Mouse (Mus musculus) retina, postnatal 7 days (tissue): ENCODE measurements around the gene Vmn1r4.

Source experiments
- DNase-seq: peaks from one replicate; pipeline ENCODE4 v3.0.0-alpha.2; 2012; ENCODE audit warnings: low read depth, low spot score

Vmn1r4 gene

DNA sequence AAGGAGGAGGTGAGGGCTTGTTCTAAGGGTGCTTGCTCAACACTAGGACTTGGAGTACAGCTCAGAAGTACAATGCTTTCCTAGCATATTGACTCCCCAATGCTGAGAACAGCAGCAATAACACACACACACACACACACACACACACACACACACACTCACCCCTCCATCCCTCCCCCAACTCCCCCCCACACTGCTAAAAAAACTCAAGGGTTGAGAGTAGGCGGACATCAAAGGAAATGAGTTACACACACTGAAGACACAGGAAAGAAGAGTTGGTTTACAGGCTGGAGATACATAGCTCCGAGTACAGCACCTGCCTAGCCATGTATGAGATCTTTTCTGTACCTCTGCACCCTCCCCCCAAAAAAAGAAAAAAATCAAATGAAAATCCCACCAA lies 7.5 kb upstream of the Vmn1r4 start:
- no peak for DNase-seq

DNA sequence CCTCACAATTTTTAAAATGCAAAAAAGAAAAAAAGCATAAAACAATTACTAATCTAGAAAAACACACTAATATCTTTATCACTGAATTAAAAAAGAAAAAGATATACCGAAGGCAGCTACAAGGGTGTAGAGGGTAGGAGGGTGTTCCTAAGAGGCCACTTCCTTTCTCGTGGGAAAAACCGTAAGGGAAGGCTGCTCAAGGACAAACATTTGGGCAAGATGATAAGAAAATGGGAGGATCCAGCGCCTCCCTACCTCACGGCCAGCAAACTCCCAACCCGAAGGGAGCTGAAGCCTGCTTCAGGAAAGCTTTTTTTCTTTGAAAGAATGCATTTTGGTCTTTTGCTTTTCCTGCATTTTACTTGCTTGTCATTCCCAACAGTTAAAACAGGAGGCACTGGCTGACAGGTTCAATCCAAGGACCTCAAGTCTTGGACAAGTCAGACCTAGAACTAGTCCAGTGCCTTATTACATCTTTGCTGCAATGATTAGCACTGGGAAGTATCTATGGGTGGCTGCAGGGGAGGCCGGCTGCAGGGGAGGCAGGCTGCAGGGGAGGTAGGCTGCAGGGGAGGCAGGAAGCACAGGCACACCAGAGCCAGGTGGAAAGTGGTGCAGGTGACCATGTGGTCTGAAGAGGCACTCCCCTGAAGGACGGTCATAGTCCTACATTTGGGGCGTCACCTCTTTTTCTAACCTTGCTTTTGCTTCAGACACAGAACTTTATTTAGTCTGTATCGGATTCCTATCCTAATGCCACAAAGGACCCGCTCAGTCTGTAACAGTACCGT lies 6.0 kb upstream of the Vmn1r4 start:
- no peak for DNase-seq

- no peak for DNase-seq
These were observed 4.3 kb upstream of the Vmn1r4 start for GRCm38 (mm10) chr6:56919330-56920044.

- no peak for DNase-seq
These were observed 3.4 kb upstream of the Vmn1r4 start for GRCm38 (mm10) chr6:56920222-56921092.

DNA sequence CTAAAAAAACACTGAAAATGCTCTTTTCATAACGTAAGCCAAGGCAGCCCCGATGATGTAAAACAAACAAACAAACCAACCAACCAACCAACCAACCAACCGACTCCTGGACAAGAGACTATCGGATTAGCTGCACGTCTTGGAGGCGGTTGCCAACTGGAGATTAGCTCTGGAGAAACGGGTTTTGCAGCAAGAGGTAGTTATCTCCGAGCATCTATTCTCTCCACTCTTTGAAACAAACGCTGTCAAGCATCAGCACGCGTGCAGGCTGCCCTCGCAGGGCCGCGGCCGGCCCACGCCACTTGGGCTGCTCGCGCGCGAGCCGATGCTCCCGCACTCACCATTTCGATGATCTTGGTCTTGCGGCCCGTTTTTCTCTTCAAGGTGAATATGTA lies 487 bp upstream of the Vmn1r4 start:
- DNase-seq, result peak; percentile 63

- no peak for DNase-seq
These were observed 8.0 kb downstream of the Vmn1r4 start for GRCm38 (mm10) chr6:56931648-56932415.

GRCm38 (mm10) chr6:56932464-56932863 lies 8.6 kb downstream of the Vmn1r4 start:
- DNase-seq, result no peak

- DNase-seq, result no peak
These were observed 10.6 kb downstream of the Vmn1r4 start for GRCm38 (mm10) chr6:56934366-56934765.

DNA sequence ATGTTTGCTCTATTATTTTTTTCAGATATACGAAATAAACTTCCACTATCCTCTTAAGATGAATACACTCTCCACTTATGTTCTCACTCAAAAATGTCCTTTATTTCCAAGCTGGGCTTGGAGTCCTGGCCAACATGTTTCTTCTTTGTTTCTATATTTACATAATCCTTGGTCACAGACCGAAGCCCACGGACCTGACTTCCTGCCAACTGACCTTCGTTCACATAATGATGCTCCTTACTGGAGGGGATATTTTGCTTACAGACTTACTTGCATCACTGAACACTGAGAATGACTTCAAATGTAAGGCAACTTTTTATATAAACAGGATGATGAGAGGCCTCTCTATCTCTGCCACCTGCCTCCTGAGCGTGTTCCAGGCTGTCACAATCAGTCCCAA lies 32.6 kb downstream of the Vmn1r4 start:
- DNase-seq, result no peak

GRCm38 (mm10) chr6:56969973-56970372 lies 46.2 kb downstream of the Vmn1r4 start, which contains the start of gene Vmn1r5:
TSS of gene Vmn1r5 (plus strand) at chr6:56970273.
- no peak for DNase-seq

- DNase-seq, result no peak
These were observed 73.1 kb downstream of the Vmn1r4 start, which contains the start of gene Vmn1r6 for GRCm38 (mm10) chr6:56996943-56997342. TSS of gene Vmn1r6 (plus strand) at chr6:56997243.
